Mouse (Mus musculus) brain, adult 2 months (tissue): ENCODE measurements around the gene Ccl9.

ENCODE experiments used
- DNase-seq: peaks from one replicate; pipeline ENCODE4 v3.0.0; 2011; ENCODE audit warnings: low read depth, low spot score

Gene Ccl9

GRCm38 (mm10) chr11:83538705-83539314, 39.6 kb downstream of the Ccl9 start:
- DNase-seq = no peak

- no peak for DNase-seq
These were observed 41.6 kb downstream of the Ccl9 start for GRCm38 (mm10) chr11:83536831-83537230.

GRCm38 (mm10) chr11:83534609-83535423, 43.6 kb downstream of the Ccl9 start:
- DNase-seq = peak; percentile 65

GRCm38 (mm10) chr11:83534143-83534542, 44.3 kb downstream of the Ccl9 start:
- no peak for DNase-seq

- no peak for DNase-seq
These were observed 45.2 kb downstream of the Ccl9 start for GRCm38 (mm10) chr11:83533192-83533591.

GRCm38 (mm10) chr11:83530360-83530759, 48.1 kb downstream of the Ccl9 start, which contains the start of gene Ccl5:
Gene Ccl5 (minus strand): TSS chr11:83530518.
- no peak for DNase-seq

GRCm38 (mm10) chr11:83529024-83529423, 49.4 kb downstream of the Ccl9 start:
- peak; percentile 45 for DNase-seq
